Mouse (Mus musculus): ENCODE data around the gene Foxn3.
A peak's percentile ranks its signal among the peaks of the same experiment; 100 is the strongest.

Gene Foxn3

DNA sequence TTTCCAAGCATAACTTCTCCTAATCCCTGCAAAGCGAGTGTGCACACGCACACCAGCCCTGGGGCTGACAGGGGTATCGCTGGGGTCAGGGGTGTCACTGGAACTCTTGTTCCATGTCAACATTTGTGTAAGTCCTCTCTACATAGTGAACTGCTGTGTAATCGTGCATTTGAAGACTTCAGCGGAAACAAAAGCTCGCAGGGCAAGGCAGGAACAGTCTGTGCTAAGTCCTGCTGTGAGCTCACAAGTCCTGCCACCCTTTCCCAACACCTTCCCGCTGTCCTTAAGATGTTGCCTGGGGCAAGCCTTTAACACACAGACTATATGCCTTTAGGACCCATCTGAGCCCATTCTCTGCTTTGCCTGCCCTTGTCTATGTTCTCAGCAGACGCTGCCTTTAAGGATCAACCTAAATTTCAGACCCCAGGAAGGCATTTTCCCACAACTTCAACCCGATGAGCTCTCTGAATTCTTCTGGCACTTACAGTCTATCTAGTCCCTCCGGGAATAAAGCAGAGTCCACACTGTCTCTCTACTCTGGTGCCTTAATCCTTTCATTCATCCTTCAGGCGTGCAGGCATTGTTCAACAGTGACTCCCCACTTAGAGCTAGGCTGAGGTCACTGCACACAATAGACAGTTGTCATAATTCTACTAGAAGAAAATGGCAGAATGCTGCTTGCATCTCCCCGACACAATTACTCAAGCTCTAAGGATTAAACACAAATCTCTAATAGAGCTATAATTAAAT lies 264.4 kb downstream of the Foxn3 start:
- no peak for DNase-seq (ENCODE audit: low spot score in 2 of 2)

DNA sequence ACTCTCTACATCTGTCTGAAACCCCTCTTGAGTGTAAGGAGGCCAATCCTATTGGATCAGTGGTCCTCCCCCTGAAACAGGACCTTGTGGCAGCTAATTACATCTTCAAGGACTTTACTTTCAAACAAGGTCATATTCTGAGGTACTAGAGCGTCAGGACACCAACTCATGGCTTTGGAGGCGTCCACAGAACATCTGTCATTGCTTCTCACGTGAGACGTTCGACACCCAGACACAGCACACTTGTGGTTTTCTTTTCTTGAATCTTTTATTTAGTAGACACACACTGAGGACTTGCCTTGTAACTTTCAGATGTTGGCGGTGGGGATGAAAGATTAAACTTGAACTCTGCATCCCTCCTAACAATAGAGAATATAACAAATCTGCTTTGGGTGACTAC lies 265.1 kb downstream of the Foxn3 start:
- DNase-seq (ENCODE audit: low spot score in 2 of 2): no peak

DNA sequence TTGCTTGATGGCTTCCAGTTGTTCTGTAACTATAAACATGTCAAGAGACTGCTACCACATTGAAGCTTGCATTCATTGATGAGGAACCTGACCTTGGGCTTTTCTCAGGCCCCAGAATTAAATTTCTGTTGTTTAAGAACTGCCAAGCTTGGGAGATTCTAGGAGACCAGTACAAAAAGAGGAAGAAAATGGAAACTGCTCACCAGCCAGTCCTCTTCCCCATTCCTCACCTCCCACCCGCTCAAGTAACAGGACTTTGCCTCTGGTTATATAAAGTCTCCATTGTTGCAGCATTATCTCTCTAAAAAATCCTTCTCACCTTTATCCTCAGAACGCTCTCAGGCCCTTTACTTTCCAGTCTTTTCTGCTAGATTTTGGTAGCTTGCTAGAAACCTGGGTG lies 265.6 kb downstream of the Foxn3 start:
- DNase-seq (ENCODE audit: low spot score in 2 of 2): no peak

DNA sequence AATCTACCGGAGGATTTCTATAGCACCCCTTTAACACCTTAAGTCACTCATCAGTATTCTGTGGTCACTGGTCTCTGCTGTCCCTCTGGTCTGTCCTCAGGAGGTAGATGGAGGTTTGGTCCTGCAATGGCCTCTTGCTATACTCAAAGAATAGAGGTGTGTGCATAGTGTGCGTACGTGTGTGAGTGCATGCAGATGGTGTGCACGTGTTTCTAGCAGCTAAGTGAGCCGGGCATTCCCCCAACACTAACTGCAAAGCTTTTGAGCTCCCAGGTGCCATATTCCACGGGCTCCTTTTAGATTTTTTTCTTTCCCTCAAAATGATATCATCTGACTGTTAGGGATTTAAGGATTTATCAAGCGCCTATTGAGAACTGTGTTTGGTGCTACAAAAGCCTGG lies 269.9 kb downstream of the Foxn3 start:
- no peak for DNase-seq (ENCODE audit: low spot score in 2 of 2)

DNA sequence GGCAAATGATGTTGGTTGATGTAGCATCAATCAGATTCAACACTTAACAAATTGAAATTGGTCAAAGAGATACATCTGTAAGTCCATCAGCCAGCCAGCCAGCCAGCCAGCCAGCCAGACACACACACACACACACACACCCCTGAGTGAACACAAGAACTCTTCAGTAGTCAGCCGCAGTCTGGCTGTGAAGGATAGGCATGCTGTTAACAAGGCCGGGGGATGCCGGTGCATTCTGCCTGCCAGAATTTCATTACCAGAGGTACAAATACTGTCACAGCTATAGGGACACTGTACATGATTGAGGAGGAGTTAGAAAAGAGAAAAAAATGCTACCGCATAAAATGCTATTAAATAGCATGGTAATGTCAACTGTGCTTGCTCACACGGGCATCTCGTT lies 271.2 kb downstream of the Foxn3 start:
- DNase-seq (ENCODE audit: low spot score in 2 of 2): no peak

DNA sequence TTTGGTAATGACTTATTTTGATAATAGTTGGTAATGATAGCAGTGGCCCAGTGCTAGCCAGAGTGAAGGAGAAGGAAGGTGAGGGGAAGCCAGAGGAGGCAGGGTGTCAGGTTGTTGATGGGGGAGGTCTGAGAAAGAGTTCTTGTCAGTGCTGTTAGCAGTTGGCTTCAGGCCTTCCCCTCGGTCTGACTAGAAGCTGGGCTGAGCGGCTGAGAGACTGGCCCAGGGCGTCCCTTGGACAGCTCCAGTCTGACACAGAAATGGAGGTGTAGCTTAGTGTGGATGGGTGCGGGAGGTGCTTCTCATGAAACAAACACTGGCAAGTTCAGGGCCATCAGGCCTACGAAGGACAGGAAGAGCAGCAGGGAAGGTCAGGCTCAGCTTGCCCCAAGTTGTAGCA lies 276.3 kb downstream of the Foxn3 start:
- DNase-seq (ENCODE audit: low spot score in 2 of 2): no peak

DNA sequence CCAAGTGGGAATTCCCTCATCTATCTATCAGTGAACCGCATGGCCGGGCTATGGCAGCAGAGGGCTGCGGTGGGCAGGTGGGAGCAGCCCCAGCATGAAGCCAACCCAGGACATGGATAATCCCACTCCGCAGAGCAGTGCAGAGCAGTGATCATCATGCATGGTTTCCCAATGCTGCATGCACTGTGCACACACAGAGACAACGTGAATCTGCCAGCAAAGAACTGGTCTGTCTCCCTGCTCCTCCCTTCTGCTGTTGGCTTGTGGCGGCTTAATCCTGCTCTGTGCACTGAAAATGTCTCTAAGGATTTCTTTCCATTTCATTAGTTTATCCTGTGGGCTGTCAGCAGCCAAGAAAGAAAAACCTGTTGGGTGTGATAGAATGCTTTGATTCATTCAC lies 276.7 kb downstream of the Foxn3 start:
- peak in 1 of 2 experiments; percentile 33 for DNase-seq (ENCODE audit: low spot score in 2 of 2)

DNA sequence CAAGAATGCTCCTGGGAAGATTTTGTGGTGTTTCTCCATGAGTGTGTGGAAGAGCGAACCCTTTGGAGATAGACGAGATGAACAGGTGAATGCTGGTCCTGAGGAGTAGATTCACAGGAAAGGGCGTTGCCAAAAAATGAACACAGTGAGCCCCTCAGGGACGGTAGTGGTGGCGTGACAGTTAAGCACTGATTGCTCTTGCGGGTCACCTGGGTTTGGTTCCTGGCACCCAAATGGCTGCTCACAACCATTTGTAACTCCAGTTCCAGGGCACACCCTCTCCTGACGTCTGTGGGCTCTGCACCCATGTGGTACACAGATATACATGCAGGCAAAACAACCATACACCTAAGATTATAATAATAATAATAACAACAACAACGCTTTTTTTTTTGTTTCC lies 277.7 kb downstream of the Foxn3 start:
- no peak for DNase-seq (ENCODE audit: low spot score in 2 of 2)

DNA sequence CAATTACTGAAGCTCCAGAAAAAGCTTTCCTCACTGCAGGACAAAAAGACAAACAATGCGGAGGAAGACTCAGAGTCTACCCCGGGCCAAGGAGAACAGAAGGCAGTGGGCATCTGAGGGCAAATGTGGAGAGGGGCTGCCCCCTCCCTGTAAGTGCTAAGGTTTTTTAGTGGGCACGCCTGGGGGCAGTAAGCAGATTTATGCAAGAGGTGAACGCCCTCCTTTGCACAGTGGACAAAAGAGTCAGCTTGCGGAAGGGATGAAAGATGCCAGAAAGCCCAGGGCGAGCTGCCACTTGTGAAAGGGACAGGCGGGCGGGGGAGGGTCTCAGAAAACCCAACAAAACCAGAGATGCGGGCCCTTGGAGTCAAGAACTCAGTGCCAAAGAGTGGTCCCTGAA lies 278.2 kb downstream of the Foxn3 start:
- DNase-seq (ENCODE audit: low spot score in 2 of 2): peak in 1 of 2 experiments; percentile 54

DNA sequence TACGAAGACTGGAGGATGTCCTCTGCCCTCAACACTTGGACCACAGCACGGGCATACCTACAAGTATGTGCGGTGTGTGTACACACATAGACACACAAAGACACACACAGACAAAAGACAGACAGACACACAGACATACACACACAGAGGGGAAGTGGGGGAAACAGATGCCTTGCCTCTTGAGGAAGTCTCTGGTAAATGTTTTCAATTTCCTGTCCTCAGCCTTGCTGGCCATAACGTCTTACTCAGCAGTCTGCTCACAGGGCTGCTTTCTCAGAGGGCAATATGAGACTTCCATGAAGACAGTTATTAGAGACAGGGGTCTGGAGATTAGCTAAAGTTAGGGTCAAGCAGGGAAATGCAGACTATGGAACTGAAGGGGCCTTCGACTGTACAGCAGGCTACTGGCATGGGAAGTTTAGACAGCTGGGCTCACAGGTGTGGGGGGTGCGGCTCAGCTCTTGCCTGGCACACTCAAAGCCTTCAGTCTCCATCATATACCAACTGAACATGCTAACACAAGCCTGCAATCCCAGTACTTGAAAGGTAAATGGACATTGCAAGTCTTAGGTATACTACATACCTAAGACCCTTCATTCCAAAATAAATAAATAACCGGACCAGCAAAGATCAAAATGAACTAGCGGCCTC lies 278.8 kb downstream of the Foxn3 start:
- DNase-seq (ENCODE audit: low spot score in 2 of 2): no peak

DNA sequence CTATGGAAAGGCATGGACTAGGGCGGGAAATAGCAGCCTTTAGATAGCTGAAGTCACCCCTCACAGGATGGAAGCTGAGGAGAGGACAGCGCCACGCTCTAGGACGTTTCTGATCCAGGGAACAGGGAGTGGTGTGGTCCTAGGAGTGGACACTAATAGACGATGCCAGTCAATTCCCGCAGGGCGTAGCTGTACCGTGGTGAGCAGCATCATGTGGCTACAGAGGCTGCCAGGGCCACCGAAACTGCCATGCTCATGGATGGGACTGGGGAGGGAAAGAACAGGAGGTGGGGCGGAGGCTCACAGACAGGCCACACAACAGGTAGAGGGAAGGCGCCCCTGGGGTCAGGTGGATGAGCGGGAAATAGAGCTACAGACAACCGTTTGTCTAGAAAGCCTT lies 282.6 kb downstream of the Foxn3 start:
- DNase-seq (ENCODE audit: low spot score in 2 of 2): no peak

DNA sequence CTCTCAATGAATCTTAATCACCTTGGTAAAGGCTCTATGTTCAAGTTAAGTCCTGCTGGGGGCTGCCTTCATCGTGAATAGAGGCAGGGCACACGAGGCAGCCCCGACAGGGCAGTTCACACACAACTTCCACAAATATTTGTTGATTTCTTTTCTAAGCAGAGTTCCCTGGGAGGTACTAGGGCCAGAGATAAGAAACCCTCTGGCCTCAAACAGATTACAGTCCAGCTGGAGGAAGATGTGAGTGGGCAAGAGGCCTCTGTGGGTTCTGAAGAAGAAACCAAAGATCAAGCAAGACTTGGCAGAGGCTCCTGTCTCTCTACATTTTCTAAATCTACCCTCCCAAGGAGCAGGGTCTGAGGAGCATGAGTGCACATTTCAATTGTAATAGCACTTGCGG lies 283.1 kb downstream of the Foxn3 start:
- DNase-seq (ENCODE audit: low spot score in 2 of 2): no peak

DNA sequence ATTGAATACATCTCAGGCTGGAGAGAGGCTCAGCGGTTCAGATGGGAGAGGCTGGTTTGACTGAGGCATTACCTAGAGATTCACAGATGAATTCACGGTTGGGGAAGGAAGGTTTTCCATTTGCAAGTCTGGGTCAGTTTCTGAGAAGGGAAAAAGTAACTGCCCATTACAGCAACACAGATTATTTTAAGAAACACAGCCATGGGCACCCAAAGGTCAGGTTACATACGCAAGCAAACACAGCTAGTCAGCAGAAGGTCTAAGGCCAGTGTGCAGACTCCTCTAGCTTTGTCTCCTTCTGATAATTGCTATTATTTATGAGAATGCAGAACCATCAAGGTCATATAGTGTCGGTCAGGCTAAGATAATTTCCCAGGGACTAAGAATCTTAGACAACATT lies 284.0 kb downstream of the Foxn3 start:
- DNase-seq (ENCODE audit: low spot score in 2 of 2): no peak

DNA sequence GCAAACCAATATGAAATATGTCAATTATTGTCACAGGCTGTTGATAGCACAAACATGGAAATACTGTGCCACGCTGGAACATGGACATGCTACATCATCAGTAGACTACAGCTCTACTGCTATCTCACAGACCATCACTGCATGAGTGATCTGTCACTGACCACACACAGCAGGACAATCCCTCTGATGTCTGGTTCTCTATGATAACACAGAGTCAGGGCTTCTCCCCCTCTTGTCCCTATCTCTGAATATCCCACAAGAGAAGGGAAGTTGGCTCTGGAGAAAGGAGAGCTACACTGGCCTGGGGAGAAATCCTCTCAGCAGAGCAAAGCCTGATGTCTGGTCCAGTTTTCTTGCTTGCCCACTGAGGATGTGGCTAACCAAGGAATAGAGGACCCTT lies 288.8 kb downstream of the Foxn3 start:
- DNase-seq (ENCODE audit: low spot score in 2 of 2): no peak

DNA sequence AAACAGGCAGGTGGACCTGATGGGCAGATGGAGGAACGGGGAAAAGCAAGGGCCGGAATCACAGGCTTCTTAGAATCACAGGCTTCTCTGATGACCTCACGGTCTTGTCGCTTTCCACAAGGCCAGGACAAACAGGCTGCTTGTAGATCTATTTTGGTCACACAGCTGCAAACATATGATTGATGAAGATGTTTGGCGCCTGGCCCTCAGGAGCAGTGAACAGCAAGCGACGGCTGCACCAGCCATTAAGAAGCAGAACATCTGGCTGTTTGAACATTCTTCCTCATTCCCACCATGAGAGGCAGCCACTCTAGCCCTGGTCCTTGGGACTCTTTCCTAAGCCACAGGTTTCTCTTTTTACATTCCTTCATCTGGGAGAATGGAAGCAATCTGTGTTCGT lies 294.0 kb downstream of the Foxn3 start:
- no peak for DNase-seq (ENCODE audit: low spot score in 2 of 2)

DNA sequence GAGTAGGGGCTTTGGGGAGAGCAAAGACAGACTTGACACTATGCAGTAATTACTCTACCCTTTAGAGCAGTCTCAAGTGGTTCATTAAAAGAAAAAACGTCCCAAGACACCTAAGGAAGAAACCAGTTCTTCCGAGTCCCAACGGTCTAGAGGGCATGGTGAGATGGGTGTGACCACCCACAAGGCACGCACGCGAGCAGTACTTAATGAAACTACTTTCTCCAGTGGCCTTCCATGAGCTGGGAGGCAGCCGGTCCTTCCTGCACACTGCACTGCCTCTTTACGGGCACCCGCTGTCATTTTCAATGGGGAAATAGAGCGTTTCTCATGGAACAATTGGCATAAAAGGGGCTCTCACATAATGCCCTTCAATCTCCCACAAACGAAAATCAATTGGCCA lies 294.4 kb downstream of the Foxn3 start:
- DNase-seq (ENCODE audit: low spot score in 2 of 2): no peak

DNA sequence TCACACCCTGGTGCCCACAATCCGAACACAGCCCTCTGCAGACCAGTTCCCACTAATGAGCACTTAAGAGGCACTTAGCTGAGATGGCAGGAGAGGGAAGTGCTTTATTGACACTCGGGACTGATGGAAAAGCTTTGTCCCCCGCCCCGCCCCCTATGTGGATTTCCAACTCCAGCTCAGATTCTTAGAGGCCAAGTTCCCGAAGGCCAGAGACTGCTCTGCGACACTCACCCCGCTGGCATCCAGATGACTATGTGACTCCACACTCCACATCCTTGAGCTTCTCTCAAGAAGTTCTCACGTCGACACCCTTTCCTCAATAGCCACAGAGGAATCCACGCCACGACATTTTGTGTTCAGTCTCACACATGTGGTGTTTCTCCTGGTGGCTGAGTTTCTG lies 295.6 kb downstream of the Foxn3 start:
- no peak for DNase-seq (ENCODE audit: low spot score in 2 of 2)

DNA sequence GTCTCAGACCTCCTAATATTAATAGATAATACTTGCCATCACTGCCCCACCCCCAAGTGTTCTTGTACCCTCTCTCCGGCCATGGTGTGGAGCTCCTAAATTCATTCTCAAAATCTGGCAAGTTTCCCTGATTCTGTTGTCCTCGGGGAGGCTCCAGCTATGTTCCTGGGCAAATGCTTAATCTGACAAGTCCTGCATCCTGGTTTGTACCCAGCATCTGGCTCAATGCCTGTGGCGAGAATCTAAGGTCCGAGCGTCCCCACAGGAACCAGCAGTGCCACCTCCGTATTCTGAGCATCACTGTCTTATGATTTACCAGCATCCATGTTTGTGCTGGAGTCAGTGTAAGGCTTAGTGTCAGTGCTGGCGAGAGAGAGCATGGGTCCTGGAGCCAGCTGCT lies 296.9 kb downstream of the Foxn3 start:
- DNase-seq (ENCODE audit: low spot score in 2 of 2): no peak

DNA sequence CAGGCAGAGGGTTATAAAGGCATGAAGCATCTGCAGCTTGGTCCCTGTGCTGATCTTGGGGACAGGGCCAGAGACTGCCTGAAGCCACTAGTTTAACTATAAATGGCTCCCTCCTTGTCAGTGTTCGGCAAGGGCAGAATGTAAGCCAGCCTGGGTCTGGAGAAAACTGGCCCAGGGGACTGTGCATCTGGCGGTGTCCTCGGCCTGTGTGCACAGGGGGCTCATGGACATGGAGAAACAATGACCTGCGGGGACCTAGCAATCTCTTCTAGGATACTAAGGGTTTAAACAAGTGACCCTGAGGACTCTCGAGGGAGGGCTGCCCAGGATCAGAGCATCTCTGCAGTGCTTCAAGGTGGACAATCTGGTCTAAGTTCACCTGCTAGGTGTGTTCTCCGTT lies 297.6 kb downstream of the Foxn3 start:
- no peak for DNase-seq (ENCODE audit: low spot score in 2 of 2)

DNA sequence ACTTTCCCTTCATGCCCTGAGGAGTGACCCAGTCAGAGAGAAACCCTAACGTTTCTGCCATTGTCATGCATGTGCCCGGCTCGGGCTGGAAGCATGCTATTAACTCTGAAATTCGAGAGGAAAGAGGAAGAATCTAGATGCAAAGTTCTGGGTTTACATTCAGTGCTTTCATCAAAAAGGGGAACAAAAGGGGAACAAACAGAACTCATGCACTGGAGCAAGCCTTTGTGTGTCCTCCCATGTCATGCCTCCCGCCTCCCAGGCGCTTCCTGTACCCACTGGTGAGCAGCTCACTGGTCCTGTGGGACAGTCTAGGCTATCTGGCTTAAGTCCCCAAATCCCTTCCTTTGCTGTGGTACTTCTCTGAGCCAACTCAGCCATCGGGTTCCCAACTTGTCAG lies 299.0 kb downstream of the Foxn3 start:
- DNase-seq (ENCODE audit: low spot score in 2 of 2): no peak

DNA sequence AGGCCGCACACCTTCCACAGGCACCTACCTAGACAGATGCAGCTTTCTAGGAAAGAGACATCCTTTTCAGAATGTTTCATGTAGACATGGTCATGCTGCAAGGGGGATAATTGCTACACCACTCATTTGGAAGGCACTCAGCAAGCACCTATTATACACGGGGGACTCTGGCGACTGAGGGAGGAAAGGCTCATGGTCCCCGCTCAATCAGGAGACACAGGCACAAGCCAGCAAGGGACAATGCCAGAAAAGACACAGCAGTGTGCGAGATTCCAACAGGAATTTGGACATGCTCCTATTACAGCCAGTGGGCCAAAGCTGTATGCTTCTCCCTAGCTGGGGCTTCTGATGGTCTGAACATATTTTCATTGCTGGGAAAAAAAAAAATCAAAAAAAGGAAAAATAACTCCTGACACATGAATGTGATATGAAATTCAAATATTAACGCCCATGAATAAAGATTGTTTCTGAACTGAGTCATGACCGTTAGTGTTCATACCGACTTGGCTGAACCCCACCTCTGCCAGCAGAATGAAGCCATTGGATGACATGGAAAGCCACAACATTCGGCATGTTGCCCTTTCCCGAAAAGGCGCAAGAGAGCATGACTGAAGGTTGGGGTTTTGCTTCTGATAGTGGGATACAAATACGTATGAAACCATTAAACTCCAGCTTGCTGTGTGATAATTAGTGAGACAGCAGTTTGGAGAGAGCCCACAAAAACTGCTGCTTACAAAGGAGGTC lies 299.6 kb downstream of the Foxn3 start:
- DNase-seq (ENCODE audit: low spot score in 2 of 2): no peak

DNA sequence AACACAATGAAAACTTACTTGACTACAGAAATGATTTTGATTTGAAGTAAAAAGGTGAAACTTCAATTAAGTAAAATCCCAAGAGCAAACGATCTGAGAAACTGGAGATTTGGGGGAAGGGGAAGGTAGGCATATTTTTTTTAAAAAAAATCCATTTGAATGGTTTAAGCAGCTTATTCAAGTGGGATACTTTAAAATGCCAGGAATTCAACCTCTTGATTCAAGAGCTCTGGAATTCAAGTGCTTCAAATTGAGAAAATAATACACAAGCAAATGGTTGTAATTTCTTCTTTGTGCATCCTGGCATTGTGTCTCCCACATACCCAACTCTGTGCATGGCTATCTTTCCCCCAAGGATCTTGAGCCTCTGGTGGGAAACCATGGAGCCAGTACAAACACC lies 300.5 kb downstream of the Foxn3 start:
- no peak for DNase-seq (ENCODE audit: low spot score in 2 of 2)

DNA sequence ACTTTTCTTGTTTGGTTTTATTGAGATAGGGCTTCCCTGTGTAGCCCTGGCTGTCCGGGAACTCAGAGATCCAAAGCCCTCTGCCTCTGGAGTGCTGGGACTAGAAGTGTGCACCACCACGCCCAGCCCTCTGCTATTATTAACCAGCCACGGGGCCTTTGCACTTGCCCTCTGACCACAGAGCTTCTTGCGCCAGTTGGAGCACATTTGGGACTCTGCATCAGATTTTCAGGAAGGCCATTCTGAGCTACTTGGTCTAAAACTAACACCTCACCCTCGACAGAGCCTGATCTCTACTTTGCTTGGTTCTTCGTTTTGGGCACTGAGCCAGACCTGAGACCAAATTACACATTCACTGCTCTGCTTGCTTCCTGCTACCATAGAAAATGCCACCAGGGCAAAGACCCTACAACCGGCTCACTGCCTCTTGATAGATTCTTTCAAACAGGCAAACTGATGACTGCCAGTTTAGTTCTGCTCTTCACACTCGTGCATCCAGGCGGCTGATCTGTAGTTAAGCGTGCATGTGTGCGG lies 301.2 kb downstream of the Foxn3 start:
- DNase-seq (ENCODE audit: low spot score in 2 of 2): no peak
